Mouse (Mus musculus) stomach, postnatal 0 days (tissue): ENCODE results near the gene Gbf1.

Experiments
- CTCF ChIP-seq: IDR thresholded peaks from 2 replicates; pipeline ENCODE4 v1.5.1; 2016; ENCODE audit warnings: antibody characterized with exemption, low read depth, mild to moderate bottlenecking, moderate library complexity
- EP300 ChIP-seq: optimal IDR thresholded peaks from 2 replicates; pipeline ENCODE3; 2016; ENCODE audit warnings: antibody characterized with exemption

DNA sequence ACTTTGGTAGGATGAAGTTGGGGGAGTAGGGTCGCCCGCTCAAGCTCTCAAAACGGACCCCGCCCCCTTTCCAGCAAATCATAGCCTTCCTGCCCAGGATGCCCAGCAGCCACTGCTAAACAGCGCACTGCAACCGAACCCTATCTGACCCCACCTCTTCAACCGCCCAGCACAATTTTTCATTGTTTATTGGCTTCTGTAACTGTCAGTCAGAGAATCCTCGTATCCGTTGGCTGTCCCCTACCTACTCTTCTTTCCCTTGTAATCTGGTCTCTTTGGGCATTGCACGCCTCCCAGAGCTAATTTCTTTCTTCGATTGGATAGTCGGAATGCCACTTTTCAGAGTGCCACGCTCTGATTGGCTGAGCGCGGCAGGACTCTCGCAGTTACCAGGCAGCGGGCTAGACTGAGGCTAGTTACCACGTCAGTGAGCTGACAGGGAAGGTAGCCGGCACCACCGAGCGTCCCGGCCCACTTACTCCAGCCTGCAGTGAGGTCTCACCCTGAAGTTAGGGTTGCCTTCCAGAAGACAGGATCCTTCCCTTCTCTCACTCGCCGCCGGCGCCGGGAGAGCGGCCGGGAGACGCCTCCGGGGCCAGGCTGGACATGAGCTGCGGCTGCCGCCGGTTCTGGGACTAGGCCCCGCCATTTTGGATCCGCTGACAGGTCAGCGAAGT lies at the start of gene Gbf1:
- no peak for TF ChIP-seq EP300
- TF ChIP-seq CTCF = 0 out of 2 replicates have a peak, but pooled peaks have one; percentile 11
